Mouse (Mus musculus) embryonic facial prominence, embryonic 11.5 days (tissue): Measurements from ENCODE around the gene Lsr. TPM values are rescaled to one million over a fixed set of nuclear protein-coding genes. Genes with fewer than 3 reads are reported as not detected.

Experiments
- ATAC-seq: fragments of 200-750 bp; cut with Nextera tagmentation; replicated peaks from 2 replicates; pipeline ENCODE4 v1.8.0; 2017; ENCODE audit warnings: low read depth; ENCODE audit not compliant: insufficient number of reproducible peaks, low FRiP score, low TSS enrichment
- DNase-seq: peaks from one replicate; pipeline ENCODE4 v3.0.0-alpha.2; 2015; ENCODE audit warnings: low spot score
- H3K27ac ChIP-seq: fragments of 300-500 bp; sonication (generic); replicated peaks from 2 replicates; pipeline ENCODE4 v1.5.1; 2014; ENCODE audit warnings: mild to moderate bottlenecking, low read depth, low read length, control low read depth
- H3K27me3 ChIP-seq: fragments of 300-500 bp; sonication (generic); 2 replicates; pipeline ENCODE4 v1.6.1; 2014; ENCODE audit warnings: mild to moderate bottlenecking, low read length, moderate library complexity, mixed read lengths; ENCODE audit not compliant: control insufficient read depth, insufficient read depth
- H3K36me3 ChIP-seq: fragments of 300-500 bp; sonication (generic); replicated peaks from 2 replicates; pipeline ENCODE4 v1.6.1; 2014; ENCODE audit warnings: low read depth, mild to moderate bottlenecking, low read length, moderate library complexity, mixed read lengths; ENCODE audit not compliant: control insufficient read depth, insufficient read depth
- H3K4me1 ChIP-seq: fragments of 300-500 bp; sonication (generic); 2 replicates; pipeline ENCODE4 v1.6.1; 2014; ENCODE audit warnings: low read length, mixed read lengths; ENCODE audit not compliant: control insufficient read depth, insufficient read depth
- H3K4me2 ChIP-seq: fragments of 300-500 bp; sonication (generic); 2 replicates; pipeline ENCODE4 v1.6.1; 2014; ENCODE audit warnings: low read depth, mild to moderate bottlenecking, control low read depth, low read length, moderate library complexity
- H3K4me3 ChIP-seq: fragments of 300-500 bp; sonication (generic); 2 replicates; pipeline ENCODE4 v1.5.1; 2014; ENCODE audit warnings: low read depth, low read length, control low read depth
- H3K9ac ChIP-seq: fragments of 300-500 bp; sonication (generic); replicated peaks from 2 replicates; pipeline ENCODE4 v1.6.1; 2014; ENCODE audit warnings: mild to moderate bottlenecking, control low read depth, low read length
- H3K9me3 ChIP-seq: fragments of 300-500 bp; sonication (generic); replicated peaks from 2 replicates; pipeline ENCODE4 v1.6.1; 2016; ENCODE audit warnings: mild to moderate bottlenecking, low read length, inconsistent platforms, mixed read lengths; ENCODE audit not compliant: control insufficient read depth
- WGBS: fragments of 180-500 bp; shearing (Covaris S2); extraction: QIAGEN DNeasy Blood & Tissue Kit; methylation state at CpG from one replicate; pipeline ENCODE4 v1.1.7; 2014; 5-methylcytosine and 5-hydroxymethylcytosine counted together
- polyA plus RNA-seq: library from polyadenylated mRNA; unstranded; fragments of >200 nt; fragmentation: Nextera tagmentation; extraction: Ambion mirVana; gene quantifications from 2 replicates; pipeline ENCODE4 v1.2.1, GENCODE M21; 2014

Lsr gene
- polyA plus RNA-seq, 1 experiment from 2014 or later, result 18.9 TPM

DNA sequence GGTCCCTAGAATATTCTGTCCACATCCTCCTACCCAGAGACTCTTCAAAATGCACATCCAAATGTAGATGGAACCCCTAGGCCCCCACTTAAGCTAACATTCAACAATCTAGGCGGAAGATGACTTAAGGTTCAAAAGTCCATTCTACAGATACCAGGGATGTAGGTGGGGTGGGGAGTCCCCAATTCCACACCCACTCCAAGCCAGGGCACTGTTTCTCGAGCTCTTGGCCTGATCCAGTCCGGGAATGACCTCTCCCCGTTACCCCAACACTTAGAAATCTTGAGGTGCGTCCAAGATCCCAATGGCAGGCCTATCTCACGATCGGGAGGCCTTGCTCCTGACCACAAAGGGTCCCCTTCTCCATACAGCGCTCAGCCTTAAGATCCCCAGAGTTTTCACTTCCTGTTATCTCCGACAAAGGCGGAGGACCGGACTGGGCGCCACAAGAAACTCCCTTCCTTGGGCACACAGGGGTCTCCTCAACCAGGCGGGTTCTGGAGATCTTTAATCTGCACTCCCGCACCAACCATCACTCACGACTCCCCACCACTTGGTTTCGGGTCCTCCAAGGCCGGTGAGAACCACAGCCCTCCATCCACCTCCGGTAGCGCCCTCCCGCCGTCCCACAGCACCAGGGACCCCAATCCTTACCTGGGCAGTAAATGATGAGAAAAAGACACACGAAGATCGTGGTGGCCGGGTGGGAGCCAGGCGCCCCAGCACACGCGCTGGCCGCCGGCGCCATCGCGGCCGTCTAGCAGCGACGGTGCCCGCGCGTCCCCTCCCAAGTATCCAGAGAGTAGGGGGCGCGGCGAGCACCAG lies 626 bp downstream of the Lsr start:
- WGBS, result 4% methylated on average over 41 of the region's 41 CpGs
- DNase-seq, result no peak
- 0 out of 2 replicates have a peak, but pooled peaks have one; percentile 4 for ATAC-seq

GRCm38 (mm10) chr7:30971901-30972300 lies 1.4 kb downstream of the Lsr start:
- WGBS, result 91% methylated on average over 15 of the region's 15 CpGs
- peak overlapping the region; percentile 39; the same call in 1 of the 2 replicates for H3K4me3 ChIP-seq

More for the DNA sequence above, 626 bp downstream of the Lsr start:
- H3K4me2 ChIP-seq, result peak overlapping the region; percentile 59
- H3K4me1 ChIP-seq, result no peaks in the 10 kb centered on the region
- H3K36me3 ChIP-seq, result no peaks in the 10 kb centered on the region
- H3K9me3 ChIP-seq, result no peaks in the 10 kb centered on the region
- H3K27me3 ChIP-seq, result peaks cover 20% of the 10 kb centered on the region
- H3K4me3 ChIP-seq, result peak overlapping the region; percentile 39
- peak overlapping the region; percentile 53 for H3K9ac ChIP-seq
- no peak overlapping the region for H3K27ac ChIP-seq

GRCm38 (mm10) chr7:30969174-30969573 lies 4.1 kb downstream of the Lsr start:
- ATAC-seq, result no peak
- H3K9me3 ChIP-seq, result no peaks in the 10 kb centered on the region
- H3K36me3 ChIP-seq, result no peaks in the 10 kb centered on the region
- H3K4me1 ChIP-seq, result no peaks in the 10 kb centered on the region
- no peak overlapping the region for H3K4me2 ChIP-seq
- 70% methylated on average over 4 of the region's 4 CpGs for WGBS
- no peak overlapping the region for H3K27ac ChIP-seq
- peaks cover 20% of the 10 kb centered on the region for H3K27me3 ChIP-seq
- DNase-seq, result no peak
- no peak overlapping the region for H3K9ac ChIP-seq
- no peak overlapping the region for H3K4me3 ChIP-seq

More at GRCm38 (mm10) chr7:30971901-30972300, 1.4 kb downstream of the Lsr start:
- no peak for DNase-seq
- Histone ChIP-seq H3K9ac (no peak overlapping the region), H3K36me3 (no peaks in the 10 kb centered on the region), H3K27ac (no peak overlapping the region), H3K27me3 (peaks cover 20% of the 10 kb centered on the region), H3K9me3 (no peaks in the 10 kb centered on the region), H3K4me2 (no peak overlapping the region), H3K4me1 (no peaks in the 10 kb centered on the region)
- ATAC-seq, result no peak

- no peaks in the 10 kb centered on the region for H3K4me1 ChIP-seq
- H3K9ac ChIP-seq, result no peak overlapping the region
- no peaks in the 10 kb centered on the region for H3K9me3 ChIP-seq
- 96% methylated on average over 8 of the region's 8 CpGs for WGBS
- no peak for ATAC-seq
- H3K27me3 ChIP-seq, result peaks cover 20% of the 10 kb centered on the region
- no peak overlapping the region for H3K4me3 ChIP-seq
- no peak for DNase-seq
- H3K4me2 ChIP-seq, result no peak overlapping the region
- no peak overlapping the region for H3K27ac ChIP-seq
- no peaks in the 10 kb centered on the region for H3K36me3 ChIP-seq
Measured at GRCm38 (mm10) chr7:30968611-30969010, 4.7 kb downstream of the Lsr start.

DNA sequence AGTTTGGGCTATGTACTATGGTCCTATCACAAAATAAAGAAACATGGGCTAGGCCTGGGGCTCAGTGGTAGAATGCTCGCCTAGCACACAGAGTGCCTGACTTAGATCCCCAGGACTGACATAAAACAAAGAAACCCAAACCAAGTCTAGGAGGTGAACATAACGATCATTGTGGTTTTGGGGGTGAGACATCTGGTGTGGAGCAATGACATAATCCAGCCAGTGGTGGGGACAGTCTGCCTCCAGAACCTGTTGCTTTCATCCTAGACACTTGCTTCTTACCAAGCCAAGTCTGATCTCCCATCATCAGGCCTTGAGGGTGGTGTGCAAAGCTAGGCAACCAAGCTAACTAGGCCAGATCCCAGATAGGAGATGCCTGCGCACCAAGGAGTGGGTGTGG lies 6.6 kb downstream of the Lsr start:
- WGBS, result 78% methylated on average over 3 of the region's 3 CpGs

DNA sequence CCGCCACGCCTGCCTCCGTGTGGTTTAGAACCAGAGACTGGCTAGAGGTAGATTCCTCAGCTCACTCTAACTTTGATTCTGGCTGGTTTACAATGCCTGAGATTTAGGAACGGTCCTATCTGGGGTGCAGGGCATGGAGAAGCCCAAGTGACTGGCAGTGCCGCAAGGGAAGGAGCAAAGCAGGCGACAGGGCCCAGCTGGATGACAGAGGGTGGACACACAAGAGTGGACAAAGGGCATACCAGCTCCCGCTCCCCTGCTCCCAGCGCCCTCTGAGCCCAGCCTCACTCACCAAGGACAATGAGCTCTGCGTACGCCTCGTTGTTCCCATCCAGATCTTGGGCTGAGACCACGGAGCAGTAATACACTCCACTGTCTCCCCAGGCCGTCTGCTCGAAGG lies 7.6 kb downstream of the Lsr start:
- DNase-seq (no peak), ATAC-seq (no peak)
- 76% methylated on average over 14 of the region's 14 CpGs for WGBS

More for the DNA sequence above, 6.6 kb downstream of the Lsr start:
- H3K27me3 ChIP-seq, result peaks cover 1% of the 10 kb centered on the region; the same call in 1 of the 2 replicates
- H3K4me2 ChIP-seq, result no peak overlapping the region
- H3K36me3 ChIP-seq, result no peaks in the 10 kb centered on the region
- no peak overlapping the region for H3K27ac ChIP-seq
- H3K9ac ChIP-seq, result no peak overlapping the region
- no peaks in the 10 kb centered on the region for H3K9me3 ChIP-seq
- no peaks in the 10 kb centered on the region for H3K4me1 ChIP-seq
- H3K4me3 ChIP-seq, result no peak overlapping the region
- ATAC-seq (no peak), DNase-seq (no peak)

GRCm38 (mm10) chr7:30964366-30964765 lies 8.9 kb downstream of the Lsr start:
- WGBS, result 84% methylated on average over 7 of the region's 7 CpGs
- no peak overlapping the region for H3K27ac ChIP-seq
- no peak overlapping the region for H3K4me2 ChIP-seq
- DNase-seq (no peak), ATAC-seq (no peak)
- no peaks in the 10 kb centered on the region for H3K4me1 ChIP-seq
- H3K27me3 ChIP-seq, result no peaks in the 10 kb centered on the region
- no peak overlapping the region for H3K9ac ChIP-seq
- no peaks in the 10 kb centered on the region for H3K36me3 ChIP-seq
- no peaks in the 10 kb centered on the region for H3K9me3 ChIP-seq
- H3K4me3 ChIP-seq, result no peak overlapping the region

More for the DNA sequence above, 7.6 kb downstream of the Lsr start:
- Histone ChIP-seq H3K4me3 (no peak overlapping the region), H3K4me1 (no peaks in the 10 kb centered on the region), H3K36me3 (no peaks in the 10 kb centered on the region), H3K9ac (no peak overlapping the region), H3K27ac (no peak overlapping the region), H3K4me2 (no peak overlapping the region), H3K9me3 (no peaks in the 10 kb centered on the region), H3K27me3 (no peaks in the 10 kb centered on the region)

GRCm38 (mm10) chr7:30962862-30963261 lies 10.4 kb downstream of the Lsr start:
- 88% methylated on average over 5 of the region's 5 CpGs for WGBS

More at GRCm38 (mm10) chr7:30962862-30963261, 10.4 kb downstream of the Lsr start:
- no peak overlapping the region for H3K9ac ChIP-seq
- ATAC-seq (no peak), DNase-seq (no peak)
- no peaks in the 10 kb centered on the region for H3K9me3 ChIP-seq
- no peak overlapping the region for H3K27ac ChIP-seq
- H3K4me3 ChIP-seq, result no peak overlapping the region
- H3K27me3 ChIP-seq, result no peaks in the 10 kb centered on the region
- no peaks in the 10 kb centered on the region for H3K4me1 ChIP-seq
- no peaks in the 10 kb centered on the region; the same call in 1 of the 2 replicates for H3K36me3 ChIP-seq
- no peak overlapping the region for H3K4me2 ChIP-seq
